Mouse (Mus musculus) heart, embryonic 12.5 days (tissue): ENCODE data around the gene Gm49661. TPM values are rescaled to one million over a fixed set of nuclear protein-coding genes. Genes with fewer than 3 reads are reported as not detected.

Source experiments
- ATAC-seq: fragments of 200-750 bp; cut with Nextera tagmentation; 2 replicates; pipeline ENCODE4 v1.8.0; 2017; ENCODE audit warnings: moderate TSS enrichment, moderate library complexity; ENCODE audit not compliant: insufficient number of reproducible peaks, low FRiP score
- H3K27ac ChIP-seq: fragments of 300-500 bp; sonication (generic); 2 replicates; pipeline ENCODE4 v1.5.1; 2016; ENCODE audit warnings: mild to moderate bottlenecking, moderate library complexity; ENCODE audit not compliant: poor library complexity, severe bottlenecking
- H3K27me3 ChIP-seq: fragments of 300-500 bp; sonication (generic); replicated peaks from 2 replicates; pipeline ENCODE4 v1.6.1; 2016; ENCODE audit warnings: mild to moderate bottlenecking, moderate library complexity
- H3K36me3 ChIP-seq: fragments of 300-500 bp; sonication (generic); 2 replicates; pipeline ENCODE4 v1.6.1; 2016; ENCODE audit warnings: mild to moderate bottlenecking, moderate library complexity
- H3K4me1 ChIP-seq: fragments of 300-500 bp; sonication (generic); replicated peaks from 2 replicates; pipeline ENCODE4 v1.6.1; 2016; ENCODE audit warnings: mild to moderate bottlenecking
- H3K4me2 ChIP-seq: fragments of 300-500 bp; sonication (generic); 2 replicates; pipeline ENCODE4 v1.6.1; 2016; ENCODE audit warnings: mild to moderate bottlenecking, moderate library complexity
- H3K4me3 ChIP-seq: fragments of 300-500 bp; sonication (generic); 2 replicates; pipeline ENCODE4 v1.5.1; 2016; ENCODE audit warnings: mild to moderate bottlenecking
- H3K9ac ChIP-seq: fragments of 300-500 bp; sonication (generic); 2 replicates; pipeline ENCODE4 v1.6.1; 2016; ENCODE audit warnings: mild to moderate bottlenecking, moderate library complexity
- H3K9me3 ChIP-seq: fragments of 300-500 bp; sonication (generic); replicated peaks from 2 replicates; pipeline ENCODE4 v1.6.1; 2016; ENCODE audit warnings: mild to moderate bottlenecking, moderate library complexity
- WGBS: fragments of 180-500 bp; shearing (Covaris S2); methylation state at CpG from one replicate; pipeline ENCODE4 v1.1.7; 2016; 5-methylcytosine and 5-hydroxymethylcytosine counted together
- polyA plus RNA-seq: library from polyadenylated mRNA; unstranded; fragments of >200 nt; fragmentation: Nextera tagmentation; extraction: Ambion mirVana; gene quantifications from 2 replicates; pipeline ENCODE4 v1.2.1, GENCODE M21; 2016

The Gm49661 gene
- polyA plus RNA-seq, 1 experiment from 2014 or later: not detected

GRCm38 (mm10) chr8:84984294-84985048, 15.2 kb upstream of the Gm49661 start:
- H3K36me3 ChIP-seq: no peaks in the 10 kb centered on the region
- H3K9ac ChIP-seq: peak overlapping the region; percentile 70; the same call in 1 of the 2 replicates
- H3K4me1 ChIP-seq: peaks cover 57% of the 10 kb centered on the region
- no peaks in the 10 kb centered on the region; the same call in 1 of the 2 replicates for H3K9me3 ChIP-seq
- no peak for ATAC-seq
- H3K4me3 ChIP-seq: peak overlapping the region; percentile 59; the same call in 1 of the 2 replicates
- peak overlapping the region; percentile 37 for H3K27ac ChIP-seq
- H3K4me2 ChIP-seq: peak overlapping the region; percentile 98
- 8% methylated on average over 16 of the region's 16 CpGs for WGBS
- H3K27me3 ChIP-seq: peaks cover 9% of the 10 kb centered on the region

GRCm38 (mm10) chr8:84982499-84983011, 13.3 kb upstream of the Gm49661 start:
- H3K4me2 ChIP-seq: no peak overlapping the region
- peaks cover 62% of the 10 kb centered on the region for H3K4me1 ChIP-seq
- H3K27me3 ChIP-seq: 0 out of 2 replicates have a peak, but pooled peaks cover under 1% of the 10 kb centered on the region
- H3K9ac ChIP-seq: no peak overlapping the region
- no peak for ATAC-seq
- H3K27ac ChIP-seq: no peak overlapping the region
- H3K9me3 ChIP-seq: no peaks in the 10 kb centered on the region
- no peaks in the 10 kb centered on the region for H3K36me3 ChIP-seq
- H3K4me3 ChIP-seq: no peak overlapping the region
- WGBS: 50% methylated on average over 3 of the region's 3 CpGs

GRCm38 (mm10) chr8:84981644-84982498, 12.6 kb upstream of the Gm49661 start:
- Histone ChIP-seq H3K36me3 (no peaks in the 10 kb centered on the region), H3K4me2 (no peak overlapping the region), H3K4me3 (no peak overlapping the region), H3K9me3 (no peaks in the 10 kb centered on the region), H3K27ac (no peak overlapping the region), H3K9ac (no peak overlapping the region), H3K4me1 (peaks cover 68% of the 10 kb centered on the region), H3K27me3 (no peaks in the 10 kb centered on the region)
- ATAC-seq: no peak
- 74% methylated on average over 15 of the region's 15 CpGs for WGBS

DNA sequence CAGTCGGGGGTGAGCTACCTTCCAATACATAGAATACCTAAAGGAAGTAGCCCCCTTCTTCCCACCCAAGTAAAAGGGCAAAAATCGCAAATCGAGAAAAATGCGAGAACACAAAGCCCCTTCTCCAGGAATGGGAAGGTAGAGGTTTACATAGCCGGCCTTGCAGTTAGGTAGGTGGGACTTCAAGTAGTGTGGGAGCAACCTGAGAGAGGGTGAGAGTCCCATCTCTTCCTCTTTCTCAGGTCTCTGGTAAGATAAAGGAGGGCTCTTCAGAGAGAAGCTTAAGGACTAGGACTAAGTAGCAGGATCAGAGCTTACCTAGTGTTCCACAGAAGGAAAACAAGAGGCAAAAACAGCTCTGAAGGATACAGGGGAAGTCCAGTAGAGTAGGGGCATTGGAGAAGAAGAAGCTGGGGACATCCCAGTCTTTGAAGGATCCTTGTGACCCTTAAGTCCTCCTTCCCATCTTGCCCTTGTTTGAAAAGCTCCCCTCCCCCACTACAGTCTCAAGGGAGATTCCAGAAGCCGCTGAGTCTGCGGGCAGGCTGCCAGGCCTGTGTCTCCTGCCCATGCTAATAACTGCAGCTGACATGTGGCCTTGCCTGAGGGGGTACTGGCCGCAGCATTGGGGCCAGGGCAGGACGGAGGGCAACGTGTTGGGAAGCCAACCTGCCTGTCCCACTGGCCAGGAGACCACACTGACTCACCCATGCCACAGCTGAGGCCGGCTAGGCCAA, 11.6 kb upstream of the Gm49661 start:
- Histone ChIP-seq H3K4me3 (no peak overlapping the region; the same call in 1 of the 2 replicates), H3K4me1 (peaks cover 68% of the 10 kb centered on the region), H3K9ac (0 out of 2 replicates have a peak overlapping the region, but pooled peaks have one; percentile 50), H3K9me3 (no peaks in the 10 kb centered on the region), H3K36me3 (no peaks in the 10 kb centered on the region), H3K27me3 (no peaks in the 10 kb centered on the region), H3K4me2 (peak overlapping the region; percentile 95), H3K27ac (peak overlapping the region; percentile 64)
- ATAC-seq: no peak
- WGBS: 26% methylated on average over 11 of the region's 11 CpGs

- Histone ChIP-seq H3K27ac (peak overlapping the region; percentile 71), H3K9ac (peak overlapping the region; percentile 50), H3K4me2 (peak overlapping the region; percentile 95), H3K9me3 (no peaks in the 10 kb centered on the region), H3K4me3 (peak overlapping the region; percentile 55), H3K36me3 (peaks cover 6% of the 10 kb centered on the region; the same call in 1 of the 2 replicates), H3K4me1 (peaks cover 66% of the 10 kb centered on the region), H3K27me3 (no peaks in the 10 kb centered on the region)
- ATAC-seq: peak; percentile 43
- WGBS: 1% methylated on average over 42 of the region's 42 CpGs
Measured at GRCm38 (mm10) chr8:84979599-84980421, 10.6 kb upstream of the Gm49661 start.

- peak within 1 kb of the TSS; percentile 55 for H3K4me3 ChIP-seq
- peak within 1 kb of the TSS; percentile 95 for H3K4me2 ChIP-seq
- ATAC-seq: peak; percentile 71
- no peaks in the 10 kb centered on the region for H3K27me3 ChIP-seq
- H3K36me3 ChIP-seq: peaks cover 18% of the 10 kb centered on the region
- no peaks in the 10 kb centered on the region for H3K9me3 ChIP-seq
- peak within 1 kb of the TSS; percentile 78 for H3K9ac ChIP-seq
- WGBS: under 1% methylated on average over 63 of the region's 63 CpGs
- H3K4me1 ChIP-seq: peaks cover 59% of the 10 kb centered on the region
- peak within 1 kb of the TSS; percentile 71 for H3K27ac ChIP-seq
Measured at GRCm38 (mm10) chr8:84978248-84978940, 9.2 kb upstream of the Gm49661 start, which contains the start of gene Junb. Gene Junb (minus strand): TSS chr8:84978718.

DNA sequence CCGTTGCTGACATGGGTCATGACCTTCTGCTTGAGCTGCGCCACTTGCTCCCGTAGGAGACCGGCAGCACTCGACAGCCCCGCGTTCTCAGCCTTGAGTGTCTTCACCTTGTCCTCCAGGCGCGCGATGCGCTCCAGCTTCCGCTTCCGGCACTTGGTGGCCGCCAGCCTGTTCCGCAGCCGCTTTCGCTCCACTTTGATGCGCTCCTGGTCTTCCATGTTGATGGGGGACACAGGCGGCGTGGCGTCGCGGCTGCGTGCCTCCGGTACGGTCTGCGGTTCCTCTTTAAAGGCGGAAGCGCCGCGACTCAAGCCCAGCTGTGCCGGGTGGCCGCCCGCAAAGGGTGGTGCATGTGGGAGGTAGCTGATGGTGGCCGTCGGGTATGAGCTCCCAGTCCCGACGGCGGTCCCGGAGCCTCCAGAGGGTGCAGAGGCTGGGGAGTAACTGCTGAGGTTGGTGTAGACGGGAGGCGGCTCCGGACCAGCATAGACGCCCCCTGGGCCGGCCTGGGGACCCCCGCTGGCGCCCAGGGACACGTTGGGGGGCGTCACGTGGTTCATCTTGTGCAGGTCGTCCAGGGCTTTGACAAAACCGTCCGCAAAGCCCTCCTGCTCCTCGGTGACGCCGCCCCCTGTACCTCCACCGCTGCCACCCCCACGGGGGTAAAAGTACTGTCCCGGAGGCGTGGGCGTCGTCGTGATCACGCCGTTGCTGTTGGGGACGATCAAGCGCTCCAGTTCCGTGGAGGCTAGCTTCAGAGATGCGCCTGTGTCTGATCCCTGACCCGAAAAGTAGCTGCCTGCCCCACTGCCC, 8.4 kb upstream of the Gm49661 start:
- peak overlapping the region; percentile 95 for H3K4me2 ChIP-seq
- peak overlapping the region; percentile 71 for H3K27ac ChIP-seq
- H3K9me3 ChIP-seq: no peaks in the 10 kb centered on the region
- H3K4me1 ChIP-seq: peaks cover 58% of the 10 kb centered on the region
- H3K27me3 ChIP-seq: no peaks in the 10 kb centered on the region
- ATAC-seq: no peak
- peaks cover 25% of the 10 kb centered on the region for H3K36me3 ChIP-seq
- peak overlapping the region; percentile 78 for H3K9ac ChIP-seq
- peak overlapping the region; percentile 55 for H3K4me3 ChIP-seq
- WGBS: 1% methylated on average over 70 of the region's 70 CpGs

- ATAC-seq: no peak
- WGBS: under 1% methylated on average over 25 of the region's 25 CpGs
- peak overlapping the region; percentile 95 for H3K4me2 ChIP-seq
- peak overlapping the region; percentile 55 for H3K4me3 ChIP-seq
- H3K36me3 ChIP-seq: peaks cover 32% of the 10 kb centered on the region
- H3K4me1 ChIP-seq: peaks cover 51% of the 10 kb centered on the region
- no peaks in the 10 kb centered on the region for H3K27me3 ChIP-seq
- H3K9me3 ChIP-seq: no peaks in the 10 kb centered on the region
- peak overlapping the region; percentile 71 for H3K27ac ChIP-seq
- peak overlapping the region; percentile 78 for H3K9ac ChIP-seq
Measured at GRCm38 (mm10) chr8:84976763-84977434, 7.7 kb upstream of the Gm49661 start.
